Mouse (Mus musculus) spleen, adult 2 months (tissue): ENCODE results near the gene Rap1a. TPM values are rescaled to one million over a fixed set of nuclear protein-coding genes. Genes with fewer than 3 reads are reported as not detected.

Experiments used
- DNase-seq, 2 experiments: peaks; one replicate each; pipeline versions ENCODE4 v3.0.0 to v3.0.0-alpha.2; 2012 to 2021; ENCODE audit warnings: low spot score in 2 of 2, low read depth in 1 of 2
- H3K27ac ChIP-seq: fragments of 200-500 bp; 2 replicates; pipeline ENCODE4 v1.5.1; 2012; ENCODE audit warnings: low read length, inconsistent platforms; ENCODE audit not compliant: insufficient read depth
- H3K27me3 ChIP-seq: fragments of 200-500 bp; 2 replicates; pipeline ENCODE4 v1.6.1; 2012; ENCODE audit warnings: mild to moderate bottlenecking, moderate library complexity, low read length, inconsistent platforms; ENCODE audit not compliant: control insufficient read depth, insufficient read depth
- H3K36me3 ChIP-seq: fragments of 200-500 bp; 2 replicates; pipeline ENCODE4 v1.6.1; 2012; ENCODE audit warnings: mild to moderate bottlenecking, low read length, inconsistent platforms; ENCODE audit not compliant: control insufficient read depth, insufficient read depth
- H3K4me1 ChIP-seq: fragments of 200-500 bp; 2 replicates; pipeline ENCODE4 v1.6.1; 2011; ENCODE audit warnings: inconsistent platforms; ENCODE audit not compliant: control insufficient read depth, insufficient read depth, insufficient read length
- H3K4me3 ChIP-seq: fragments of 200-500 bp; 2 replicates; pipeline ENCODE4 v1.5.1; 2011; ENCODE audit warnings: mild to moderate bottlenecking, inconsistent platforms; ENCODE audit not compliant: insufficient read depth, insufficient read length; ENCODE audit errors: extremely low read depth
- CTCF ChIP-seq: fragments of 200-500 bp; IDR thresholded peaks from 2 replicates; pipeline ENCODE4 v1.5.1; 2011; ENCODE audit warnings: mild to moderate bottlenecking, inconsistent platforms; ENCODE audit not compliant: insufficient read depth, insufficient read length, insufficient replicate concordance; ENCODE audit errors: extremely low read depth
- POLR2A ChIP-seq: fragments of 200-500 bp; IDR thresholded peaks from 2 replicates; pipeline ENCODE4 v1.6.1; 2011; ENCODE audit warnings: low read depth, low read length, inconsistent platforms
- WGBS: fragments of 180-500 bp; shearing (Covaris S2); methylation state at CpG from one replicate; pipeline ENCODE4 v1.1.7; 2018; 5-methylcytosine and 5-hydroxymethylcytosine counted together
- polyA plus RNA-seq: library from polyadenylated mRNA; depleted of rRNA; stranded (reverse); fragments of >200 nt; gene quantifications from 2 replicates; pipeline ENCODE4 v1.2.3, GENCODE M21; 2012; rRNA removed

The Rap1a gene
- polyA plus RNA-seq, 1 experiment: 8.0 TPM

DNA sequence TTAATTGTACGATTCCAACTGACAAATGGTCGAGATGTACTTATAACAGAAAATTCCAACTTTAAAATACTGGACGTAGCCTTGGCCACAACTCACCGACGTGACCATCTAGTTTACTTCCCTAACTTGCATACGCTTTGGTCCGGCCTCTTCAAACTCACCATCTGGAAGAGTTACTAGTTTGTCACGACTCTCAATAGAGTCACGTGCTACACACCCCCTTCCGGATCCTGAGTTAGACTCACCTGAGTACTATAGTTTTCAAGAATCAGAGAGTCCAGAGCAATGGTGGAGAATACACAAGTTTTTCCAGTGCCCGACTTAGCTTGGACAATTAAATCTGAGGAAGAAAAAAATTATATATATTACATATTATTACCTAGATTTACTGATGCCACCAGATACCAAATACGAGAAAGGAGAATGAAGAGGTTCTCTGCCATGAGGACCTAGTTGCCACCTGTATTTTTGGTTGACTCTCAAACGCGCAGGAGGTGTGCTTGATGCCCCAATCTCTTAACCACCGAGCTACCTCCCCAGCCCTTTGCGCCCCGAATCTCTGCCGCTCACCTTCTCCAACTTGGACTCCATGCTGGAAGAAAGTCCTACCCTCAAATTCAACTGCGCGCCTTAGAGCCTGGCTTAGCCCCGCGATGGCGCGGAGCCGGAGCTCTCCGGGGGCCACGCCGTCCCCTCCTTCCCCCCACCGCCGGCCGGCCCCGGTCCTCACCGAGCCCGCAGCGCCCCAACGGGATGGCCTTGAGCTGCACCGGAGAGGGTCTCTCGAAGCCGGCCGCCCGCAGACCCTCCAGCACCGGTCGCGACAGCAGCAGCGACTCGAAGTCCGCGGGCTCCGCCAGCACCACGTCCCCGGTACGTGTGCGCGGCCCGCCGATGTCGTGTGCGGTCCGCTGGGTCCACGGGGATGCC lies 114.5 kb downstream of the Rap1a start:
- H3K4me3 ChIP-seq: peak overlapping the region; percentile 96
- H3K27me3 ChIP-seq: no peaks in the 10 kb centered on the region
- TF ChIP-seq CTCF: no peak
- TF ChIP-seq POLR2A: no peak
- peaks cover 5% of the 10 kb centered on the region; the same call in 1 of the 2 replicates for H3K36me3 ChIP-seq
- DNase-seq: no peak
- H3K4me1 ChIP-seq: peaks cover 5% of the 10 kb centered on the region
- peak overlapping the region; percentile 29; the same call in 1 of the 2 replicates for H3K27ac ChIP-seq
- 9% methylated on average over 60 of the region's 60 CpGs for WGBS

DNA sequence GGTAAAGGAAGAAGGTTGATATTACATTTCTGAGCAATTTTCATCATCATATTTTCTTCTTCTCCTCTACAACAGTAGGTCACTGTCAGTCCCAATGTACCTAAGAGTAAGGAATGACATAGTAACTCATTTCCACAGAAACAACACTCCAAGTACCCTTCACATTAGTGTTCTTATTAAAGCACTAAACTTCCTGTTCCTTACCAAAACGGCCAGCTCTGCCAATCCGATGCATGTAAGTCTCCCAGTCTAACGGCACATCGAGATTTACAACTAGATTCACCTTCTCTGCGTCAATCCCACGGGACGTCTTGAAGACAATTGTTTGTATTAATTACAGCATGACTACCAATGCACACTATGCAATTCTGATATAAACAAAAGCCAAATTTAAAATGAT lies 120.8 kb downstream of the Rap1a start:
- Histone ChIP-seq H3K27me3 (no peaks in the 10 kb centered on the region), H3K27ac (no peak overlapping the region), H3K36me3 (peaks cover 28% of the 10 kb centered on the region), H3K4me3 (no peak overlapping the region), H3K4me1 (no peaks in the 10 kb centered on the region)
- WGBS: 97% methylated on average over 7 of the region's 7 CpGs
- no peak for TF ChIP-seq POLR2A
- TF ChIP-seq CTCF: no peak
- no peak for DNase-seq

Other genes starting within 250 kb of the Rap1a start
- 10.7 and 35.7 TPM in 2 replicates for gene Ddx20, start 113.8 kb downstream of the Rap1a start, polyA plus RNA-seq
- gene Inka2, start 96.7 kb downstream of the Rap1a start, polyA plus RNA-seq: 0.66 and 0.68 TPM in 2 replicates
- gene Adora3, start 69.5 kb upstream of the Rap1a start, polyA plus RNA-seq: 0.32 and 0.63 TPM in 2 replicates
- gene Tmigd3, start 69.6 kb upstream of the Rap1a start, polyA plus RNA-seq: 0.85 and 1.1 TPM in 2 replicates
- gene I830077J02Rik, start 131.3 kb upstream of the Rap1a start, polyA plus RNA-seq: 17.9 and 18.8 TPM in 2 replicates
- 25.7 and 36.5 TPM in 2 replicates for gene Wdr77, start 158.0 kb upstream of the Rap1a start, polyA plus RNA-seq
- 48.1 and 56.9 TPM in 2 replicates for gene Atp5f1, start 158.8 kb upstream of the Rap1a start, polyA plus RNA-seq
- 1.1 and 2.1 TPM in 2 replicates for gene Ovgp1, start 172.4 kb upstream of the Rap1a start, polyA plus RNA-seq
- gene Pifo, start 213.3 kb upstream of the Rap1a start, polyA plus RNA-seq: 0.11 and 0.37 TPM in 2 replicates
- gene Chil5, start 231.5 kb upstream of the Rap1a start, polyA plus RNA-seq: 0.25 and 0.34 TPM in 2 replicates